Mouse (Mus musculus) ES-Bruce4 (cell line): Measurements from ENCODE around the gene Spin1.

ENCODE experiments used
- CTCF ChIP-seq: IDR thresholded peaks from one replicate; pipeline ENCODE4 v1.8.1; 2011; ENCODE audit warnings: low read depth, low read length
- POLR2A ChIP-seq: IDR thresholded peaks from one replicate; pipeline ENCODE4 v1.8.1; 2011; ENCODE audit warnings: low read length; ENCODE audit not compliant: insufficient read depth

DNA sequence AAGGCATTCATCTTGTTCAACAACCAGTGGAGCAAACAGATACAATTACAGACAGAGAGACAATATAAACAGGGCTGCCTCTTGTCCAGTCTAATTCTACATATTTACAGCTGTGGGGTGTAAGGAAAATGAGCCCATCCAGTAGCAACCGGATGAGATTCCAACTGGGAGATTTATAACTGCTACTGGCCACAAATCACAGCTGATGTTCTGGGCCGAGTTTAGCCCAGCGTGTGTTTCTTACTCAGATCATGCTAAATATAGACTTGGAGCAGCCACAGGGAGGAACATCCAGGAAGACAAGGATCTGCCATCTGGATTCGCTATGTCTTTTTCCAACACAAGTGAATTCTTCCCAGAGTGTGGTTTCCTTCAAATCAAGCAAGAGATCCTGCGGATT, 97.5 kb downstream of the Spin1 start:
- no peak for TF ChIP-seq POLR2A
- TF ChIP-seq CTCF = no peak
